Mouse (Mus musculus): ENCODE measurements at regions not wholly inside any gene's neighbourhood (a gene's known extent, or its start where the extent isn't known, plus 50 kb on each side); places are given as distances from the start of the nearest gene placed in this dataset.

GRCm38 (mm10) chr4:55927391-55927790 is 395.1 kb upstream of the Klf4 start:
- no peak for TF ChIP-seq FLI1 (IDR thresholded peaks at IDR 0.05; ENCODE audit: low read length)
- TF ChIP-seq GATA1 (IDR thresholded peaks at IDR 0.05; ENCODE audit: borderline replicate concordance, low read length): no peak
- no peaks in the 10 kb centered on the region for H3K27me3 ChIP-seq (replicated peaks)

GRCm38 (mm10) chr4:55924974-55925373 is 392.7 kb upstream of the Klf4 start:
- no peak for TF ChIP-seq FLI1 (IDR thresholded peaks at IDR 0.05; ENCODE audit: low read length)
- TF ChIP-seq GATA1 (IDR thresholded peaks at IDR 0.05; ENCODE audit: borderline replicate concordance, low read length): no peak
- H3K4me1 ChIP-seq: no peaks in the 10 kb centered on the region
- no peak overlapping the region for H3K4me3 ChIP-seq (replicated peaks)
- peaks cover 4% of the 10 kb centered on the region; the same call in 1 of the 2 replicates for H3K9me3 ChIP-seq
- no peaks in the 10 kb centered on the region for H3K27me3 ChIP-seq (replicated peaks)
- H3K36me3 ChIP-seq (replicated peaks; ENCODE audit: low read length): no peaks in the 10 kb centered on the region

More at GRCm38 (mm10) chr4:55927391-55927790, 395.1 kb upstream of the Klf4 start:
- H3K4me3 ChIP-seq (replicated peaks): no peak overlapping the region
- H3K9me3 ChIP-seq: peaks cover 4% of the 10 kb centered on the region; the same call in 1 of the 2 replicates
- no peaks in the 10 kb centered on the region for H3K36me3 ChIP-seq (replicated peaks; ENCODE audit: low read length)
- no peaks in the 10 kb centered on the region for H3K4me1 ChIP-seq

GRCm38 (mm10) chr4:55921217-55921616 is 389.0 kb upstream of the Klf4 start:
- no peak for TF ChIP-seq FLI1 (IDR thresholded peaks at IDR 0.05; ENCODE audit: low read length)
- no peak for TF ChIP-seq GATA1 (IDR thresholded peaks at IDR 0.05; ENCODE audit: borderline replicate concordance, low read length)
- Histone ChIP-seq H3K4me1 (no peaks in the 10 kb centered on the region), H3K27me3 (replicated peaks) (no peaks in the 10 kb centered on the region), H3K9me3 (0 out of 2 replicates have a peak, but pooled peaks cover 3% of the 10 kb centered on the region), H3K36me3 (replicated peaks; ENCODE audit: low read length) (no peaks in the 10 kb centered on the region), H3K4me3 (replicated peaks) (no peak overlapping the region)

GRCm38 (mm10) chr4:55894116-55894885 is 362.0 kb upstream of the Klf4 start:
- Histone ChIP-seq H3K4me1 (no peaks in the 10 kb centered on the region), H3K27me3 (replicated peaks) (no peaks in the 10 kb centered on the region), H3K36me3 (replicated peaks; ENCODE audit: low read length) (no peaks in the 10 kb centered on the region), H3K9me3 (peaks cover 13% of the 10 kb centered on the region; the same call in 1 of the 2 replicates), H3K4me3 (replicated peaks) (no peak overlapping the region)
- no peak for TF ChIP-seq FLI1 (IDR thresholded peaks at IDR 0.05; ENCODE audit: low read length)
- no peak for TF ChIP-seq GATA1 (IDR thresholded peaks at IDR 0.05; ENCODE audit: borderline replicate concordance, low read length)

GRCm38 (mm10) chr4:55891656-55892055 is 359.4 kb upstream of the Klf4 start:
- H3K27me3 ChIP-seq (replicated peaks): no peaks in the 10 kb centered on the region
- peaks cover 15% of the 10 kb centered on the region; the same call in 1 of the 2 replicates for H3K9me3 ChIP-seq
- no peaks in the 10 kb centered on the region for H3K36me3 ChIP-seq (replicated peaks; ENCODE audit: low read length)
- TF ChIP-seq GATA1 (IDR thresholded peaks at IDR 0.05; ENCODE audit: borderline replicate concordance, low read length) (no peak), FLI1 (IDR thresholded peaks at IDR 0.05; ENCODE audit: low read length) (no peak)
- H3K4me1 ChIP-seq: no peaks in the 10 kb centered on the region
- no peak overlapping the region for H3K4me3 ChIP-seq (replicated peaks)

GRCm38 (mm10) chr4:55887581-55887980 is 355.3 kb upstream of the Klf4 start:
- H3K27me3 ChIP-seq (replicated peaks): no peaks in the 10 kb centered on the region
- peaks cover 10% of the 10 kb centered on the region; the same call in 1 of the 2 replicates for H3K9me3 ChIP-seq
- H3K36me3 ChIP-seq (replicated peaks; ENCODE audit: low read length): no peaks in the 10 kb centered on the region
- no peak overlapping the region for H3K4me3 ChIP-seq (replicated peaks)
- TF ChIP-seq FLI1 (IDR thresholded peaks at IDR 0.05; ENCODE audit: low read length) (no peak), GATA1 (IDR thresholded peaks at IDR 0.05; ENCODE audit: borderline replicate concordance, low read length) (no peak)
- H3K4me1 ChIP-seq: no peaks in the 10 kb centered on the region

GRCm38 (mm10) chr4:55882541-55882940 is 350.3 kb upstream of the Klf4 start:
- Histone ChIP-seq H3K36me3 (replicated peaks; ENCODE audit: low read length) (no peaks in the 10 kb centered on the region), H3K4me3 (replicated peaks) (no peak overlapping the region), H3K4me1 (no peaks in the 10 kb centered on the region), H3K27me3 (replicated peaks) (no peaks in the 10 kb centered on the region), H3K9me3 (0 out of 2 replicates have a peak, but pooled peaks cover 3% of the 10 kb centered on the region)
- TF ChIP-seq GATA1 (IDR thresholded peaks at IDR 0.05; ENCODE audit: borderline replicate concordance, low read length) (no peak), FLI1 (IDR thresholded peaks at IDR 0.05; ENCODE audit: low read length) (no peak)

GRCm38 (mm10) chr4:55875304-55875703 is 343.0 kb upstream of the Klf4 start:
- Histone ChIP-seq H3K36me3 (replicated peaks; ENCODE audit: low read length) (no peaks in the 10 kb centered on the region), H3K27me3 (replicated peaks) (no peaks in the 10 kb centered on the region), H3K4me1 (no peaks in the 10 kb centered on the region), H3K4me3 (replicated peaks) (no peak overlapping the region), H3K9me3 (peaks cover 22% of the 10 kb centered on the region)
- TF ChIP-seq GATA1 (IDR thresholded peaks at IDR 0.05; ENCODE audit: borderline replicate concordance, low read length) (no peak), FLI1 (IDR thresholded peaks at IDR 0.05; ENCODE audit: low read length) (no peak)

- H3K27me3 ChIP-seq (replicated peaks): no peaks in the 10 kb centered on the region
- no peaks in the 10 kb centered on the region for H3K4me1 ChIP-seq
- TF ChIP-seq FLI1 (IDR thresholded peaks at IDR 0.05; ENCODE audit: low read length) (no peak), GATA1 (IDR thresholded peaks at IDR 0.05; ENCODE audit: borderline replicate concordance, low read length) (no peak)
- no peak overlapping the region for H3K4me3 ChIP-seq (replicated peaks)
- no peaks in the 10 kb centered on the region for H3K36me3 ChIP-seq (replicated peaks; ENCODE audit: low read length)
- peaks cover 24% of the 10 kb centered on the region for H3K9me3 ChIP-seq
These were observed 342.6 kb upstream of the Klf4 start for GRCm38 (mm10) chr4:55874875-55875274.

GRCm38 (mm10) chr4:55874276-55874675 is 342.0 kb upstream of the Klf4 start:
- no peaks in the 10 kb centered on the region for H3K36me3 ChIP-seq (replicated peaks; ENCODE audit: low read length)
- no peaks in the 10 kb centered on the region for H3K4me1 ChIP-seq
- no peak overlapping the region for H3K4me3 ChIP-seq (replicated peaks)
- H3K27me3 ChIP-seq (replicated peaks): no peaks in the 10 kb centered on the region
- TF ChIP-seq FLI1 (IDR thresholded peaks at IDR 0.05; ENCODE audit: low read length): no peak
- TF ChIP-seq GATA1 (IDR thresholded peaks at IDR 0.05; ENCODE audit: borderline replicate concordance, low read length): no peak
- peaks cover 29% of the 10 kb centered on the region for H3K9me3 ChIP-seq
